In genomic region chr7:110265796-110266195, GRCm38 (mm10) we compare ENCODE assay signal across 8 mouse cellular contexts. TPM values are rescaled to one million over a fixed set of nuclear protein-coding genes. Genes with fewer than 3 reads are reported as not detected.
DNase-seq lines count a peak whose midpoint lies in the region; TF ChIP-seq lines count a peak whose summit lies in the region.

No protein-coding gene starts in this region.

- no peak overlapping the region for H3K4me3 ChIP-seq in C2C12 (ENCODE audit: insufficient read depth, poor library complexity, severe bottlenecking)

- no peaks in the 10 kb centered on the region for H3K79me2 ChIP-seq in C2C12 (ENCODE audit: control insufficient read depth, insufficient read depth)

- H3ac ChIP-seq in C2C12 (ENCODE audit: control insufficient read depth, insufficient read length, low read depth) = no peak overlapping the region

- peak; percentile 78 for TF ChIP-seq CTCF in C2C12 (IDR thresholded peaks at IDR 0.05; ENCODE audit: control insufficient read depth, insufficient read depth, insufficient read length)

- H3K79me3 ChIP-seq in C2C12 (ENCODE audit: low read depth) = peaks cover under 1% of the 10 kb centered on the region

- H3K36me3 ChIP-seq in C2C12 (ENCODE audit: control insufficient read depth, insufficient read depth) = no peaks in the 10 kb centered on the region

- H3K27me3 ChIP-seq in C2C12 (ENCODE audit: control insufficient read depth, insufficient read depth, insufficient read length) = no peaks in the 10 kb centered on the region

- DNase-seq in NIH3T3 (ENCODE audit: low read depth) = peak; percentile 91
- peak; percentile 91 for DNase-seq in cerebellum, postnatal 10 days
- DNase-seq in heart, adult 18-20 months = peak; percentile 86 to 96
- peak; percentile 94 to 95 for DNase-seq in kidney, postnatal 4 days
- peak; percentile 86 to 89 for DNase-seq in lung, adult 18-20 months
- peak; percentile 60 to 80 for DNase-seq in right cerebral cortex, postnatal 10 days (ENCODE audit: low spot score in 2 of 2)
- DNase-seq in urinary bladder, postnatal 14 days (ENCODE audit: low spot score) = peak; percentile 93

TF ChIP-seq in C2C12, 6 proteins besides CTCF, POLR2A, EP300 and RAD21:
- TF ChIP-seq FOSL1 (IDR thresholded peaks at IDR 0.05; ENCODE audit: insufficient read depth, low read length, poor library complexity, severe bottlenecking) = no peak
- no peak for TF ChIP-seq USF1 (IDR thresholded peaks at IDR 0.05; ENCODE audit: low read depth)
- TF ChIP-seq CEBPB (IDR thresholded peaks at IDR 0.05; ENCODE audit: low read depth) = no peak
- no peak for TF ChIP-seq MYOD1 (IDR thresholded peaks at IDR 0.05; ENCODE audit: control insufficient read depth, insufficient read length, low read depth)
- TF ChIP-seq MAX (IDR thresholded peaks at IDR 0.05) = no peak

RNA-seq across cellular contexts. Expression of gene Swap70, which starts 44.3 kb away (rescaled TPM):
- 16.0 TPM for polyA plus RNA-seq in C2C12 (2012; fragmentation: generic; extraction: Trizol)
- 10 to 100 TPM; 10.8 to 14.7 TPM for total RNA-seq in heart, adult 18-20 months (2021)
